In the genomic region with DNA sequence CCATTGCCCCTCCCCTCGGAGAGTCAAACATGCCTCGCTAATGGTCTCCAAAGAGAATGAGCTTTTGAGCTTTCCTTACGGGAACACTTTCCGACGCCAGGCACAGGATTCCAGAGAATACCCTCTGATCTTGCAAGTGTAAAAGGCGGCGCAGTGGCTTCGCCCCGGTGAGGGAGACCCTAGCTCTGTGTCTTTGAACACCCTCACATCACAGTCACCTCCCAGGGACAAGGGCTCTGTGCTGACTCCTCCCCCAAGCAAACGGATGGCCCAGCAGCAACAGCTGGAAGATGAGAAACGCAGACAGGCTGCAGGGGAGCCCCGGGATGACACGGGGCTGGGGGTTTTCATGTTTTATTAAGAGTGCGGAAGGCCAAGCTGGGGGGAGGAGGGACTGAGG, we compare ENCODE assay signal across 9 mouse cellular contexts. TPM values are rescaled to one million over a fixed set of nuclear protein-coding genes. Genes with fewer than 3 reads are reported as not detected.
DNase-seq lines count a peak whose midpoint lies in the region; ATAC-seq and TF ChIP-seq lines count a peak whose summit lies in the region.
"Had no signal": no experiment of that assay in that cellular context is flagged by ENCODE, and none has a peak within 500 bp of the region (broad histone marks: within the 10 kb centered on the region; RNA-seq: fewer than 3 reads in every experiment).

No protein-coding gene starts in this region.

- no peak overlapping the region for H3K9ac ChIP-seq in lung, embryonic 14.5 days
- no peak overlapping the region for H3K9ac ChIP-seq in embryonic facial prominence, embryonic 13.5 days
- 0 out of 2 replicates have a peak overlapping the region, but pooled peaks have one; percentile 13 for H3K9ac ChIP-seq in hindbrain, postnatal 0 days (replicated peaks; ENCODE audit: low read length)
- H3K9ac ChIP-seq in neural tube, embryonic 13.5 days: peak overlapping the region; percentile 38; the same call in 1 of the 2 replicates
- H3K9ac ChIP-seq: liver, embryonic 14.5 days had no signal

- H3K4me1 ChIP-seq in lung, embryonic 14.5 days (ENCODE audit: insufficient read depth): 0 out of 2 replicates have a peak, but pooled peaks cover 4% of the 10 kb centered on the region
- H3K4me1 ChIP-seq in embryonic facial prominence, embryonic 13.5 days: peaks cover 53% of the 10 kb centered on the region
- H3K4me1 ChIP-seq in hindbrain, postnatal 0 days (ENCODE audit: insufficient read depth, low read length): peaks cover 1% of the 10 kb centered on the region; the same call in 1 of the 2 replicates
- peaks cover 50% of the 10 kb centered on the region for H3K4me1 ChIP-seq in neural tube, embryonic 13.5 days (replicated peaks)

- 6% methylated on average over 14 of the region's 14 CpGs for WGBS in lung, embryonic 14.5 days
- 8% methylated on average over 14 of the region's 14 CpGs for WGBS in embryonic facial prominence, embryonic 13.5 days
- 10% methylated on average over 14 of the region's 14 CpGs for WGBS in hindbrain, postnatal 0 days
- WGBS in neural tube, embryonic 13.5 days: 2% methylated on average over 14 of the region's 14 CpGs

- TF ChIP-seq CTCF in lung, embryonic 14.5 days (IDR thresholded peaks at IDR 0.05; ENCODE audit: low read depth): no peak
- no peak for TF ChIP-seq CTCF in hindbrain, postnatal 0 days (IDR thresholded peaks at IDR 0.05; ENCODE audit: low read depth)

- no peak overlapping the region for H3K27ac ChIP-seq in lung, embryonic 14.5 days (ENCODE audit: low read depth)
- peak overlapping the region; percentile 41; the same call in 1 of the 2 replicates for H3K27ac ChIP-seq in embryonic facial prominence, embryonic 13.5 days
- no peak overlapping the region for H3K27ac ChIP-seq in hindbrain, postnatal 0 days
- no peak overlapping the region for H3K27ac ChIP-seq in neural tube, embryonic 13.5 days (replicated peaks)
- H3K27ac ChIP-seq: liver, embryonic 14.5 days had no signal

- H3K27me3 ChIP-seq in lung, embryonic 14.5 days (ENCODE audit: insufficient read depth, low read length): peaks cover 17% of the 10 kb centered on the region
- peaks cover 8% of the 10 kb centered on the region; the same call in 1 of the 2 replicates for H3K27me3 ChIP-seq in embryonic facial prominence, embryonic 13.5 days
- no peaks in the 10 kb centered on the region; the same call in 1 of the 2 replicates for H3K27me3 ChIP-seq in hindbrain, postnatal 0 days (ENCODE audit: insufficient read depth, low read length)
- peaks cover 16% of the 10 kb centered on the region for H3K27me3 ChIP-seq in neural tube, embryonic 13.5 days

- peak; percentile 39 for DNase-seq in lung, embryonic 14.5 days
- DNase-seq in lung, adult 18-20 months: no peak
- no peak for DNase-seq in hindbrain, postnatal 0 days (ENCODE audit: low spot score)
- no peak for DNase-seq in frontal cortex, postnatal 14 days (ENCODE audit: low spot score in 2 of 2)
- DNase-seq in adrenal gland, postnatal 4 days (ENCODE audit: low spot score in 2 of 2): no peak
- DNase-seq: layer of hippocampus, adult 9-11 months had no signal

- H3K4me2 ChIP-seq in lung, embryonic 14.5 days: peak overlapping the region; percentile 23; the same call in 1 of the 2 replicates
- peak overlapping the region; percentile 44 for H3K4me2 ChIP-seq in embryonic facial prominence, embryonic 13.5 days
- H3K4me2 ChIP-seq in hindbrain, postnatal 0 days (ENCODE audit: low read depth, low read length): no peak overlapping the region
- H3K4me2 ChIP-seq in neural tube, embryonic 13.5 days: peak overlapping the region; percentile 41

- no peak; the same call in 1 of the 2 replicates for ATAC-seq in lung, embryonic 14.5 days (ENCODE audit: insufficient read depth)
- ATAC-seq in embryonic facial prominence, embryonic 13.5 days (ENCODE audit: insufficient number of reproducible peaks, insufficient read depth, low FRiP score, low TSS enrichment, low read depth): no peak
- 0 out of 2 replicates have a peak, but pooled peaks have one; percentile 43 for ATAC-seq in hindbrain, postnatal 0 days
- 0 out of 2 replicates have a peak, but pooled peaks have one; percentile 16 for ATAC-seq in neural tube, embryonic 13.5 days (ENCODE audit: low read depth)

- no peaks in the 10 kb centered on the region for H3K36me3 ChIP-seq in lung, embryonic 14.5 days (ENCODE audit: insufficient read depth)
- H3K36me3 ChIP-seq in embryonic facial prominence, embryonic 13.5 days: no peaks in the 10 kb centered on the region
- no peaks in the 10 kb centered on the region for H3K36me3 ChIP-seq in hindbrain, postnatal 0 days (ENCODE audit: insufficient read depth, low read length)
- no peaks in the 10 kb centered on the region for H3K36me3 ChIP-seq in neural tube, embryonic 13.5 days

- H3K9me3 ChIP-seq in lung, embryonic 14.5 days (ENCODE audit: low read depth, low read length): no peaks in the 10 kb centered on the region
- H3K9me3 ChIP-seq in embryonic facial prominence, embryonic 13.5 days: no peaks in the 10 kb centered on the region
- H3K9me3 ChIP-seq in hindbrain, postnatal 0 days (ENCODE audit: low read length): no peaks in the 10 kb centered on the region
- no peaks in the 10 kb centered on the region for H3K9me3 ChIP-seq in neural tube, embryonic 13.5 days

- H3K4me3 ChIP-seq in lung, embryonic 14.5 days (ENCODE audit: low read depth, low read length): no peak overlapping the region
- H3K4me3 ChIP-seq in embryonic facial prominence, embryonic 13.5 days: no peak overlapping the region
- H3K4me3 ChIP-seq in hindbrain, postnatal 0 days (ENCODE audit: low read length): no peak overlapping the region
- peak overlapping the region; percentile 14; the same call in 1 of the 2 replicates for H3K4me3 ChIP-seq in neural tube, embryonic 13.5 days

RNA-seq across cellular contexts. Expression of gene Fzd10, which starts 6.0 kb away (rescaled TPM):
- polyA plus RNA-seq in lung, embryonic 14.5 days (2014; fragmentation: Nextera tagmentation; extraction: Ambion mirVana): 1.7 and 2.1 TPM in 2 replicates
- 9.2 and 12.6 TPM in 2 replicates for polyA plus RNA-seq in embryonic facial prominence, embryonic 13.5 days (2015; fragmentation: Nextera tagmentation; extraction: Ambion mirVana)
- total RNA-seq in hindbrain, postnatal 0 days (2014; rRNA removed): 22.1 TPM in 2 replicates
- 2.7 and 3.6 TPM in 2 replicates for polyA plus RNA-seq in hindbrain, postnatal 0 days (2015; fragmentation: Nextera tagmentation; extraction: Ambion mirVana)
- 4.9 and 6.4 TPM in 2 replicates for polyA plus RNA-seq in neural tube, embryonic 13.5 days (2015; fragmentation: Nextera tagmentation; extraction: Ambion mirVana)
- 1 to 10 TPM in 1 of 2 experiments, under 1 TPM in 1; 0.68 to 1.3 TPM for total RNA-seq in adrenal gland, postnatal 4 days (2021)

Comparison
In these comparisons a context has a peak if more than half of its experiments do, and no peak if none do; other contexts are left out.
1. ATAC-seq: peak in hindbrain, postnatal 0 days (single experiment) and neural tube, embryonic 13.5 days (single experiment); none in lung, embryonic 14.5 days (single experiment) and embryonic facial prominence, embryonic 13.5 days (single experiment).
2. H3K9ac ChIP-seq: peak in hindbrain, postnatal 0 days (single experiment) and neural tube, embryonic 13.5 days (single experiment); none in lung, embryonic 14.5 days (single experiment) and embryonic facial prominence, embryonic 13.5 days (single experiment).